Mouse (Mus musculus) frontal cortex, adult 2 months (tissue): Measurements from ENCODE around the gene Tmem33. TPM values are rescaled to one million over a fixed set of nuclear protein-coding genes. Genes with fewer than 3 reads are reported as not detected.
A peak's percentile ranks its signal among the peaks of the same experiment; 100 is the strongest.

Source experiments
- DNase-seq, 2 experiments: peaks; one replicate each; pipeline ENCODE4 v3.0.0; 2022; ENCODE audit warnings: low spot score in 1 of 2; ENCODE audit errors: extremely low spot score in 1 of 2
- polyA plus RNA-seq: library from polyadenylated mRNA; depleted of rRNA; stranded (reverse); fragments of >200 nt; gene quantifications from 2 replicates; pipeline ENCODE4 v1.2.3, GENCODE M21; 2012

Gene Tmem33
- polyA plus RNA-seq, 1 experiment = 49.0 TPM

GRCm38 (mm10) chr5:67252261-67252660 is 8.1 kb upstream of the Tmem33 start:
- DNase-seq = no peak

DNA sequence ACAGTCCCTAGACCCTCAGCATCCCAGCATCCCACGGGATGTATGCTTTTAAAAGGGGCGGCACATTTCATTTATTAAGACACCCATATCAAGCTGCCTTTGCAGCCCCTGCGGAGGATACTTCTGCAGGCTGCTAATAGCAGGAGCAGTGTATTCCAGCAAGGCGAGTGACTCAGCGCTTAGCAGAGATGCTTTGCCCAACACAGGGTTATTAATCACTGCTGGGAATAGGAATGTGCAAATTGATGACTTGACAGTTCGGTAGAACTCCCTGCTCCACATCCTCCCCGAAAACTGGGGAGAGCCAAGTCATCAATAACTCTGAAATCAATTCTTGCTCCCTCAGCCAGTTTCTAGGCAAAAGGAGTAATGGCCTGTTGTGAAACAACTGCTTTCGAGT is 4.7 kb upstream of the Tmem33 start:
- no peak for DNase-seq

- peak in 1 of 2 experiments; percentile 12 for DNase-seq
These were observed 1.9 kb upstream of the Tmem33 start for GRCm38 (mm10) chr5:67258473-67258872.

DNA sequence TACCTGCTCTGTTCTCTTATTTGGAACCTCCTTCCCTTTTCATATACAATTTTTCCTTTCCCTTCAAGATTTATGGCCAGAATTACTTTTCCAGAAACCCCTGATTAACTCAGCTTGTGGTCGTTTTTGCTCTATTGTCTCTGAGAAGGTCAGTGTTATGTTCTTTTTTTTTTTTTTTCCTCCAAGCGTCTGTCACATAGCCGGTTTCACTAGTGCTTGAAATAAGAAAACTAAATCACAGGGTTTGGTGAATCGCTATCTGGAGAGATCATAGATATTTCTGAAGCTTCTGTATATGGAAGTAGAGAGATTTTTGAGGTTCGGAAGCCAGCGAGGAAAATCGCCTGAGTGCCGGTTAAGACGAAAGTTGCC is 220 bp upstream of the Tmem33 start:
- no peak for DNase-seq

DNA sequence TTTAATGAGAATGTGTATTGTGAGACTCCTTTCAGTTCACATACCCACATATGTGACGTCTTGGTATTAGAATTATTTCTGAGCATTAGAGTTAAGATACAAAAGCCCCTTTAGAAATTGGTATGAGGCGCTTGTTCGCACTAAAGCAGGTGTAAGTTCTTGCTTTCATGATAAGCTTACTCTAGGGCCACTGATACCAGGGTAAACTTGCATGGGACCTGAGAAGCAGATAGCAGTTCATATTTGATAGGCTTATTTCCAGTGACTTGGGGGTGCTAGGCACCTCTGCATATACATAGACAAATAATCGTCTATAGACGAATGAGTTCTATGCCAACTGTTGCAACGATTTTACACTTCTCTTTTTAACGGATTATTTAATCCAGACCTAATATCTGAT is 2.6 kb downstream of the Tmem33 start:
- DNase-seq = no peak

GRCm38 (mm10) chr5:67266106-67266505 is 5.7 kb downstream of the Tmem33 start:
- DNase-seq = no peak

DNA sequence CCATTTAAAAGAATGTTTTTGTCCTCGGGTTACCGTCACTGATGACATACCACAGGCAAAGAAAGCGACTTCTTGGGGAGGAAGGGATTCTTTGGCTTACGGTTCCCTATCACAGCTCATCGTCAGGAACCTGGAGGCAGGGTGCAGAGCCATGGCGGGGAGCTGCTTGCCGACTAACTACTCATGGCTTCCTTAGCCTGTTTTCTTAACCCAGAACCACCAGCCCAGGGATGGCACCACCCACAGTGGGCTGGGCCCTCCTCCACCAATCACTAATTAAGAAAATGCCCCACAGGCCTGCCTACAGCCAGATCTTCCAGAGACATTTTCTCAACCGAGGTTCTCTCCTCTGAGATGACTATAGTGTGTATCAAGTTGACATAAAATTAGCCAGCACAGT is 8.9 kb downstream of the Tmem33 start:
- DNase-seq = no peak

- DNase-seq = no peak
These were observed 19.0 kb downstream of the Tmem33 start for GRCm38 (mm10) chr5:67279407-67279806.

DNA sequence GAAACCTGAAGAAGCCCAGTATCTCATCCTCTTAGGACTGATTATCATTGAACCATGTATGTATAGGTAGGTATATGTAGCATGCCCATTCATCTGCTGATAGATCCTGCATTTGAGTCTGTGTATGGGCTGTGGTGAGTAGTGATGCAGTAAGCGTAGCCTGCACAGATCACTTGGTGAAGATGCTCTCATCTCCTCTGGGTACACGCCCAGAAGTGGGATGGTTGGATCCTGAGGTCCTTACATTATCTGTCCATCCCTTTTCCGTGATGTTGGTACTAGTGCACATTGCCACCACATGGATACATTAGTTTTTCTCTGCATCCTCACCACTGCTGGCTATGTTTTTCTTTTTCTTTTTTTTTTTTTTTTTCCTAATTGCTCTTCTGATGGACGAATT is 19.5 kb downstream of the Tmem33 start:
- no peak for DNase-seq

- no peak for DNase-seq
These were observed 20.0 kb downstream of the Tmem33 start for GRCm38 (mm10) chr5:67280400-67280799.

DNA sequence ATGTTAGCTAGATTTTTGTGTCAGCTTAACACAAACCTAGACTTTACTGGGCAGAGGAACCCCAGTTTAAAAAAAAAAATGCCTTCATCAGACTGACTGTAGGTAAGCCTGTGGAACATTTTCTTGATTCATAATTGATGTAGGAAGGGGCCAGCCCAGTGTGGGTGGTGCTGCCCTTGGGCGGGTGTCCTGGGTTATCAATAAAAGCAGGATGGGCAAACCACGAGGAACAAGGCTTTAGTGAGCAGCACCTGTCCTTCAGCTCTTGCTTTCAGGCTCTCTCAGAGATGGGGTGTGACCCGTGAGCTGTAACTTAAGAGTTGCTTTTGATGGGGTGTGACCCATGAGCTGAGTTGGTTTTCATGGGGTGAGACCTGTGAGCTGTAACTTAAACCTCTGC is 34.7 kb downstream of the Tmem33 start:
- no peak for DNase-seq

DNA sequence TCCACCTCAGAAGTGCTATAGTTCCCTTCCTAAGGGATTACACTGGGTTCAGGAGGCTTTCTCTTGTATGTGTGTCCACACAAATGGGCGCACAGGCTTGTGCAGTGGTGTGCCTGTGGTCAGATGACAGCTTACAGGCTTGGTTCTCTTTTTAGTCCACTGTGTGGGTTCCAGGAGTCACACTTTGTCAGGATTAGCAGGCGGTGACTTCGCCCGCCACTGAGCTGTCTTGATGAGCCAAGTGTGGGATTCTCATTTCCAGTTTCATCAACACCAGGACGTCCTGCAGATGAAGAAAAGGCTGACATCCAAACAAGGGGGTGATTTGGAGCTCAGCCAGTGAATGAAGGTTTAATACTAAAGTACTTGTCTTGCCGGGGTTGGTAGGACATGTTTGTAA is 35.3 kb downstream of the Tmem33 start:
- DNase-seq = peak in 1 of 2 experiments; percentile 37

GRCm38 (mm10) chr5:67296171-67296570 is 35.8 kb downstream of the Tmem33 start:
- no peak for DNase-seq

- DNase-seq = no peak
These were observed 36.9 kb downstream of the Tmem33 start for GRCm38 (mm10) chr5:67297026-67297813.

DNA sequence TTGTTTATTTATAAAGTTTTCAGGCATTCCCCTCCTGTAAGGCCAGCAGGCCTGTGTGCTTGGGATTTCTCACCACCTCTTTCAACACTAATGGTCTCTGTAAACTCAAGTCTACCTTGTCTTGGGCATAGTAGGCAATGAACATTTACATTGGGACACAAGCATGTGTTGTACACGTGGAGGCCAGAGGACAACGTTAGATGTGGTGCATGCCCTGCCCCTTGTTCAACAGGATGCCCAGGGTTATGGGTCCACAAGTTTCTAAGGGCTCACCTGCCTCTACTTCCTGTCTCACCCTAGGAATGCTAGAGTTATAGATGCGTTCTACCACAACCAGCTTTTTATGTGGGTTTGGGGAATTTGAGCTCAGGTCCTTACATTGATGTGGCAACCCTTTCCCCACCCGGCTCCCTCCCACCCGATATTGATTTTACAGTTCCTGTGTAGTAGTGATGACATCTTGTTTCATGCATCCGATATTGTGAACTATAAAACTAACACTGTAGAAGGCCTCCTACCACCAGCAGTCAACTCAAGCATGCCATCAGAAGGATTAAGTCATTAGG is 39.6 kb downstream of the Tmem33 start:
- DNase-seq = no peak

- DNase-seq = no peak
These were observed 40.7 kb downstream of the Tmem33 start for GRCm38 (mm10) chr5:67300926-67301597.

DNA sequence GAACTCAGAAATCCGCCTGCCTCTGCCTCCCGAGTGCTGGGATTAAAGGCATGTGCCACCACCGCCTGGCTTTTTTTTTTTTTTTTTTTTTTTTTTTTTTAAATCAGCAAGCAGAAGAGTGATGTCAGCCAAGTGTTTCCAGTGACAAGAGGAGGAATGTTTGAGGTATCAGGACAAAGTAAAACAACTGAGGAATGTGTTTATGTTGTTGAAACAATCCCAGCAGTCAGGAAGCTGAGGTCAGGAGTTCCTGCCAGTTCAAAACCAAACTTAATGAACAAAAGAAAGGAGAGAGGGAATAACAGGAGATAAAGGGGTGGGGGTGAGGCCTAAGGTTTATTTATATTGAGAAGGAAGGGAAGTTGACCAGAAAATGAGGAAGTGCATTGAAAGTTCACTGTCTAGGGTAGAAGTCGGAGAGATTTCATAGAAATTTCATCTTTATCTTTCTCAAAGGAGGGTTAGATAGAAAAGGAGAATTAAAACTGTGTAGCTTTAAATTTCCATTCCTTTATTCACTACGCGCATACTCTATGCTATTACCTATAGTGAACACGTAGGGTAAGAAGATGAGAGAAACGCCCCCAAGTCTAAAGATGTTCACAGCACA is 41.5 kb downstream of the Tmem33 start:
- no peak for DNase-seq

DNA sequence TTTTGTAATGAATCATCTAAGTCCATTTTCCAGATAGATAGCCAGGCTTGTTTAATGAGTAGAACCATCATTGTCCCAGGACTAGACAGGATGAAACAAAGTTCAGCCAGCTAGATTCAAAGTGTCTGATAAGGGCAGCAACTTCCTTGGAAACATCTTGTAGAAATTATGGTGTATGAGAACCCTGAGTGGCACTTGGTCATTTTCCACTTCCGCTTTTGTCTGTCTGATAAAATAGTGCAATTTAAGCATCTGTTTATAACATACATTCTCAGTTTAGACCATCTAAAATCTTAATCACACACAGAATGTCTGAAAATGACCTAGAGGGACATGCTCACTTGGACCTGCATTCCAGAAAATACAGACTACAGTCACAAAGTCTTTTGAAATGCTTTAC is 43.5 kb downstream of the Tmem33 start:
- no peak for DNase-seq

- peak; percentile 79 to 92 for DNase-seq
These were observed 46.5 kb downstream of the Tmem33 start, which contains the start of gene Slc30a9 for GRCm38 (mm10) chr5:67306698-67307521. Slc30a9 (plus strand) TSS chr5:67306955.

DNA sequence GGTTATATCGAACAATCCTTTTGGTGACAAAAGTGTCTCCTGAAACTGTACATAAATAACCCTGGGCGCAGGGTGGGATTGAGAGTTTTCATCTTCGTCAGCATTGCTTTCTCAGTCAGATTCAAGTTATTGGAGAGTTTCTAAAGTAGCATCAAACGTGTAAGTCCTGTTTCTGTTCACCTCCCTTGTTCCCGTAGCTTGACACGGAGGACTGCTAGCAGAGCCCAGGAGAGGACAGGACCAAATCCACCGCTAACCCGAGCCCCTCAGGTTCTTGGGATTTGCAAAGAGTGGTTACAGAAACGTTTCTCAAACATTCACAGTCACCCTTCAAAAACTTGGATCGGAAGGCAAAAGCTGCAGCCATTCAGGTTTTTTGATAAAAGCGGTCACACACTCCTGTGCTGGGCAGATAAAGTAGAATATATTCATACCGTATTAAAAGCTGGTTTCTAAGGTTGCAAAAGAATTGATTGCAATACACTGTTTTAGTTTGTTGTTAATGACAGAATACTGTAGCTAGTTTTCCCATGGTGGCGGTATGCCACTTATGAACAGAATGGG is 47.4 kb downstream of the Tmem33 start:
- no peak for DNase-seq
